Mouse (Mus musculus) intestine, postnatal 0 days (tissue): ENCODE data around the gene Smyd4. TPM values are rescaled to one million over a fixed set of nuclear protein-coding genes. Genes with fewer than 3 reads are reported as not detected.

Experiments
- ATAC-seq: fragments of 200-750 bp; cut with Nextera tagmentation; 2 replicates; pipeline ENCODE4 v1.8.0; 2017; ENCODE audit warnings: mild to moderate bottlenecking, moderate TSS enrichment, moderate library complexity
- H3K27ac ChIP-seq: fragments of 300-500 bp; sonication (generic); 2 replicates; pipeline ENCODE4 v1.5.1; 2014; ENCODE audit warnings: mild to moderate bottlenecking, low read depth, low read length, moderate library complexity
- H3K27me3 ChIP-seq: fragments of 300-500 bp; sonication (generic); replicated peaks from 2 replicates; pipeline ENCODE4 v1.6.1; 2014; ENCODE audit warnings: low read length, mixed read lengths; ENCODE audit not compliant: control insufficient read depth, insufficient read depth
- H3K36me3 ChIP-seq: fragments of 300-500 bp; sonication (generic); 2 replicates; pipeline ENCODE4 v1.6.1; 2014; ENCODE audit warnings: mild to moderate bottlenecking, moderate library complexity; ENCODE audit not compliant: control insufficient read depth, insufficient read depth
- H3K4me1 ChIP-seq: fragments of 300-500 bp; sonication (generic); replicated peaks from 2 replicates; pipeline ENCODE4 v1.6.1; 2014; ENCODE audit warnings: antibody characterized with exemption, low read length, mixed read lengths; ENCODE audit not compliant: control insufficient read depth, insufficient read depth
- H3K4me2 ChIP-seq: fragments of 300-500 bp; sonication (generic); replicated peaks from 2 replicates; pipeline ENCODE4 v1.6.1; 2014; ENCODE audit warnings: low read depth, mild to moderate bottlenecking, moderate library complexity
- H3K4me3 ChIP-seq: fragments of 300-500 bp; sonication (generic); 2 replicates; pipeline ENCODE4 v1.5.1; 2014; ENCODE audit warnings: low read depth, low read length
- H3K9ac ChIP-seq: fragments of 300-500 bp; sonication (generic); 2 replicates; pipeline ENCODE4 v1.6.1; 2014; ENCODE audit warnings: mild to moderate bottlenecking, low read depth, low read length
- H3K9me3 ChIP-seq: fragments of 300-500 bp; sonication (generic); 2 replicates; pipeline ENCODE4 v1.6.1; 2016; ENCODE audit warnings: mixed run types; ENCODE audit not compliant: control insufficient read depth
- CTCF ChIP-seq: sonication (generic); IDR thresholded peaks from 2 replicates; pipeline ENCODE4 v1.5.1; 2016; ENCODE audit warnings: low read depth, mild to moderate bottlenecking, control low read depth, antibody characterized with exemption, moderate library complexity
- WGBS: fragments of 180-500 bp; shearing (Covaris S2); extraction: QIAGEN DNeasy Blood & Tissue Kit; methylation state at CpG from one replicate; pipeline ENCODE4 v1.1.7; 2014; 5-methylcytosine and 5-hydroxymethylcytosine counted together
- polyA plus RNA-seq: library from polyadenylated mRNA; unstranded; fragments of >200 nt; fragmentation: Nextera tagmentation; extraction: Ambion mirVana; gene quantifications from 2 replicates; pipeline ENCODE4 v1.2.1, GENCODE M21; 2015

Gene Smyd4
- polyA plus RNA-seq, 1 experiment from 2014 or later, result 3.1 TPM

- Histone ChIP-seq H3K4me3 (no peak overlapping the region), H3K9ac (no peak overlapping the region), H3K27me3 (no peaks in the 10 kb centered on the region), H3K4me2 (no peak overlapping the region), H3K36me3 (peaks cover 76% of the 10 kb centered on the region), H3K27ac (no peak overlapping the region), H3K4me1 (no peaks in the 10 kb centered on the region), H3K9me3 (no peaks in the 10 kb centered on the region)
- WGBS, result 84% methylated on average over 8 of the region's 8 CpGs
- no peak for ATAC-seq
- TF ChIP-seq CTCF, result no peak
These were observed 37.4 kb upstream of the Smyd4 start for GRCm38 (mm10) chr11:75310813-75311212.

DNA sequence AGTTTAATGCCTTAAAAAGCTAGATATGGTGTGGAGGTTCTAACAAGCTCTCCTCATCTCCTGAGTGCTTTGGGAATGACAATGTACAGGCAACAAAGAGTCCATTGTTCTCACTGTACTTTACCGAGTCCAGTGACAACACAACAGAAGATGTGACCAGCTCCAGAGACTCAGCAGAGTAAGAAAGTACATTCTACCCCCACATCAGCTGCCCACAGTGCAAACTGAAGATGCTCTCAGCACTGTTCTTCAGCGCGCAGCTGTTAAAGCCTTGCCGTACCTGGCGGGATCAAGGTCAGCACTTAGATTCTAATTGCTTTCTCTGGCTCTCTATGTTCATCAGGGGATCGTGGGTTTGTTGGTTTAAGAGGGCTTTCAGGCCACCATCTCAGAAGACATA, 36.5 kb upstream of the Smyd4 start:
- H3K36me3 ChIP-seq, result peaks cover 74% of the 10 kb centered on the region
- no peak overlapping the region for H3K4me2 ChIP-seq
- H3K27ac ChIP-seq, result no peak overlapping the region
- no peaks in the 10 kb centered on the region for H3K4me1 ChIP-seq
- ATAC-seq, result no peak
- H3K9me3 ChIP-seq, result no peaks in the 10 kb centered on the region
- WGBS, result 87% methylated on average over 6 of the region's 6 CpGs
- TF ChIP-seq CTCF, result no peak
- no peaks in the 10 kb centered on the region for H3K27me3 ChIP-seq
- H3K9ac ChIP-seq, result no peak overlapping the region
- H3K4me3 ChIP-seq, result no peak overlapping the region

DNA sequence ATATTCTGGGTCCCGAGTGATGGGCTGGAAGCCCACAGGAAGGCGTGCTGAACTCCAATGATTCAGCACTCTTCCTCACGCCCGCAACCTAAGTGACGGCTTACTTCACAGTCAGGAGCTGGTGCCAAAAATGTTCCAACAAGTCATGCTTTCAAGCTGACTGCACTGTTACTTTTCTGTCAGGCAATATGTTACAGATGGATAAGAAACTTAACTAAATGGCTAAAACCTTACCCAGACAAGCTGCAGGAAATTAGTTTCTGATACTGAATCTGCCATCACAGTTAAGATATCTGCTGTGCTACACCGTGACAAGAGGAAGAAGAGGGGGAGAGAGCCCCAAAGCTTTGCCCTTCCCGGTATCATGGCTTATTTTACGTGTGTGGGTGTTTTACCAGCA, 34.4 kb upstream of the Smyd4 start:
- TF ChIP-seq CTCF, result no peak

GRCm38 (mm10) chr11:75318351-75319221, 29.6 kb upstream of the Smyd4 start:
- 46% methylated on average over 14 of the region's 14 CpGs for WGBS
- Histone ChIP-seq H3K4me1 (no peaks in the 10 kb centered on the region), H3K9ac (no peak overlapping the region), H3K9me3 (no peaks in the 10 kb centered on the region), H3K36me3 (peaks cover 25% of the 10 kb centered on the region), H3K4me3 (no peak overlapping the region), H3K27me3 (no peaks in the 10 kb centered on the region), H3K27ac (no peak overlapping the region), H3K4me2 (no peak overlapping the region)
- TF ChIP-seq CTCF, result no peak
- no peak for ATAC-seq

More for the DNA sequence above, 34.4 kb upstream of the Smyd4 start:
- Histone ChIP-seq H3K36me3 (peaks cover 60% of the 10 kb centered on the region), H3K4me2 (no peak overlapping the region), H3K9ac (no peak overlapping the region), H3K9me3 (no peaks in the 10 kb centered on the region), H3K27ac (no peak overlapping the region), H3K4me1 (no peaks in the 10 kb centered on the region), H3K4me3 (no peak overlapping the region), H3K27me3 (no peaks in the 10 kb centered on the region)
- no peak for ATAC-seq
- WGBS, result 91% methylated on average over 8 of the region's 8 CpGs

DNA sequence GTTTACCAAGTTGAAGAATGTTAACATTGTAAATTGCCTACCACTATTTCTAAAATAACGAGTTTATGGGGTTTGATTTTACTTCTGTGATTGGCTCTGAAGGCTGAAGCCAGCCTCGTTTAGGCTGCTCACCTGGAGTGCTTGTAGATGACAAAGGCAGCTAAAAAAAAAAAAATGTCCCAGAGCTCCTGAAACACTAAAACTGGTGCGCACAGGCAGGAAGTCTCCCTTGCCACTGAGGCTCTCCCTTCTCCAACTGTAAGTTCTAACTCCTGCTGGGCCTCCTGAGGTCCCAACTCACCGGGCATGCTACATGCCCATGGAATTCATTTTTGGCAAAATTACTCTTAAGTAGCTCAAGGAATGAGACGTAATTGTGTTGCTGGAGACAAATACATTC, 29.0 kb upstream of the Smyd4 start:
- H3K4me3 ChIP-seq, result no peak overlapping the region
- no peak overlapping the region for H3K27ac ChIP-seq
- H3K27me3 ChIP-seq, result no peaks in the 10 kb centered on the region
- no peak for TF ChIP-seq CTCF
- no peak overlapping the region for H3K9ac ChIP-seq
- H3K36me3 ChIP-seq, result peaks cover 20% of the 10 kb centered on the region
- no peaks in the 10 kb centered on the region for H3K9me3 ChIP-seq
- 44% methylated on average over 5 of the region's 5 CpGs for WGBS
- H3K4me2 ChIP-seq, result no peak overlapping the region
- H3K4me1 ChIP-seq, result no peaks in the 10 kb centered on the region
- ATAC-seq, result no peak

- TF ChIP-seq CTCF, result peak; percentile 34; the same call in 1 of the 2 replicates
- no peak for ATAC-seq
These were observed 24.9 kb upstream of the Smyd4 start for GRCm38 (mm10) chr11:75323326-75323737.

More at GRCm38 (mm10) chr11:75323326-75323737, 24.9 kb upstream of the Smyd4 start:
- Histone ChIP-seq H3K4me2 (no peak overlapping the region), H3K4me3 (no peak overlapping the region), H3K36me3 (peaks cover 3% of the 10 kb centered on the region; the same call in 1 of the 2 replicates), H3K27me3 (no peaks in the 10 kb centered on the region), H3K27ac (no peak overlapping the region), H3K9me3 (no peaks in the 10 kb centered on the region), H3K4me1 (no peaks in the 10 kb centered on the region), H3K9ac (no peak overlapping the region)
- 73% methylated on average over 8 of the region's 8 CpGs for WGBS
